Mouse (Mus musculus) retina, adult 2 months (tissue): Measurements from ENCODE around the gene Ada.

Experiments
- DNase-seq: peaks from one replicate; pipeline ENCODE4 v3.0.0-alpha.2; 2012; ENCODE audit warnings: low read depth, low spot score

Ada gene

DNA sequence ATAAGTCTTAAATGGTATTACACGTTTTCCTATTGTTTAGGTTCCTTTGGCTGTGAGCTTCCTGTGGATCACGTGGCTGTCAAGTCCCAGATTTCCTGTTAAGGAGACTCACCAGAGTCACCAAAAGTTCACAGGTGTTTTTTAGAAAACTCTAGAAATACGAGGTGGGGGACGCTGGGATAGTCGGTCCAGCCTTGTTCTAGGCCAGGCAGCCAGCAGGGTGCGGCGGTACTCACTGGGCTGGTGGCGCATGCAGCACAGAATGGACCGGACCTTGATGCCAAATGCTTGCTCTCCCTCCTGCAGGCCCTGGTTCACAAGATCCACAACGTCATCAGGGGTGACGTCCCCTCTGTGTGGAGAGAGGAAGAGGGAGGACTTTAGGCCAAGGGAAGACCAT lies 18.0 kb downstream of the Ada start:
- DNase-seq, result no peak

DNA sequence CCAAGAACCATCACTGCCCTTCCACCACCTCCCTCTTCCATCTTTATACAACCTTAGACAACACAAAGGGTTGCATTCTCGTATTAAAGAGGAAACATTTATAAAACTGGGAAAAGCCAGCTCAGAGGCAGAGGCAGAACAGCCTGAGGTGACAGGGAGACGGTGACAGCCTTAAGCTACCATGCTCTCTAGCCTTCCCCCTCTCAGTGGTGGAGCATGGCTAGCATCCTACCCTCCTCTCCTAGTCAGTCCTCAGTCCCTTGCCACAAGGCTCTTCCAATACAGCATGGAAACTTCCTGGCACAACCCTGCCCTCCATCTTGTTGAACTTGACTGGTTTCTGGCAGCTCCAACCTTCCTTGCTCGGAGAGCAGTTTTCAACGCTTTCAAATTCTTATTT lies 21.7 kb downstream of the Ada start:
- DNase-seq, result no peak

DNA sequence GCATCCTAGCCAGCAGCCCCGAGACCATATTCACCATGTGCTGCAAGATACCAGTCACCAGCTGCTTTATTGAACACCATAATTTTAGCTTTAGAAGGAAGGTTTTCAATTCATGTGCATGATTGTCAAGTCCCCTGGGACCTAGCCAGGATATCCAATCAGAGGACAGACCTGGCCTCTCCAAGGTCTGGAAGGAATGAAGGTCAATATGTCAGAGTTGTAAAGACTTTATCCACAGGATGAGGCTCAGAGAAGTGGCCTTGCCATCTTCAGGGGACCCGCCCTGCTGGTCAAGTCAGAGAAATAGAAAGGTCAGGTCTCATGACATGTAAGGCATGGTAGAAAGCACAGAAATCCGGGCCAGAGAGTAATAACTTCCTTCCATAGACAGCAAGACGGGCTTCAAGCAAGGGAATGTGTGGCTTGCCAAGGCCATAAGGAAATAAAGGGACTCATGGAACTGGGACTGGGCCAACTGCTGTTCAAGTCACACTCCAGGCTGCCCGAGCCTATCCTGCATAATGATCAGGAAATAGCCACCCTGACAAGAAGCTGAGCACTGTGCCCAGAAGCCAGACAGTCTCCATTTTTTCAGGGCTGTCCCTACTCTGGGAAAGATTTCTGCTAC lies 23.2 kb downstream of the Ada start:
- no peak for DNase-seq

DNA sequence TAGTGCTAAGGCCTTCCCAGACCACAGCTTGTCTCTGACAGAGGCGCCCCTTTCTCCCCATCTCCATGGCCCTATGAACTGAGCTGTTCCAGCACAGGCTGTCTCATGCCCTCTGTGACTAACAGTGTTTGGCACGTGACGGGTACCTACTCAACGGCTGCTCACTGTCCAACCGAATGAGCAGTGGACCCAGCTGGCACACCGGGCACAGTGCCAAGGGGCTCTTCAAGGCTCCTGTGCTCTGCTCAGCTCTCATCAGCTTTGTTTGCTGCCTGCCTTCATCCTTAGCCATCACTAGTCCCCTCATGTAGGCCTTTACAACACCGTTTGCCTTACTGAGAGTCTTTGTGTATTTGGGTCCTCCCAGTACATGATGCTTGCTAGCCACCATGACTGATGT lies 27.5 kb downstream of the Ada start:
- peak; percentile 33 for DNase-seq

DNA sequence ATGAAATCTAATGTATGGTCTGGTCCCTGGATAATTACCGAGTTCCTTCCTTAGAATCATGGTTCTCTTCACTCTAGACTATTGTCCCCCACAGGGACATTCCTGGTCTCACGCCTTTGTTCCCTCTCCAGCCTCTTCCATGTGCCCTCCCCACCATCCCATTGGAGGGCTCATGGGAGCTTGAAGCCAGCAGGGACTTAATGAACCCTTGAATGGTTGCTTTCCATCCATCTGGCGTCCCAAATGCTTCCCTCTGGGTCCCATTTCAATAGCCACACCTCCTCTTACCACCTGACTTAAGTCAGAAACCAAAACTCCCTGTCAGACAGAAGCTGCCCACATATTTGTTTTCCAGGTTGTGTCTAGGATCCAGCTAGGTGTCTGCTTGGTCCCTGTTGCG lies 30.4 kb downstream of the Ada start:
- DNase-seq, result no peak

DNA sequence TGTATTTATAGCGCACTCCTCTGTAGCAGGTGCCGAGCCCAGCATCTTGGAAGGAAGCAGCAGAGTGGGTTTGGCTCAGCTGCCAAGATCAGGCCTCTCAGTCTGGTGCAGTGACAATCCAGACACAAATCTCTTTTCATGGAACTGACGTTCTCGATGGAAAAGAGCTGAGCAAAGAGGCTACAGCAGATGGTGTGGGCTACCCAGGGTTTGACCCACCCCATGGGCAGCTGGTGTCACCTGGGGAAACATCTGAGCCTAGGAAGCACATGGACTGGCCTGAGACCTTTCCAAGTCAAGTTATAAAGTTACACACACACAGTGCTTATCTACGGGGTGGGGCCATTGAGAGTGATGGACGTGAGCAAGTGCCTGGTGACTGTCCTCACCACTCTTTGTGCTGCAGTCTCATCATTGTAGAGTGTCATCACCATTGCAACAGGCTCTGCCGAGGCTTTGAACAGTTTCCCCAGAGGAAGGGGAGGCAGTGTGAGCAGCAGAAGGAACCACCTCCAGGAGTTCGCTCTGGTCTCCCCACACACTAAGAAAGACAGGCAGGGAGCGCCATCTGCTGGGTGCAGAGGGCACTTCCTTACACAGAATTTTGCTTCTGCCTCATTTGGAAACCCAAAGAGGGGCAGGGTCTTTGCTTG lies 31.0 kb downstream of the Ada start:
- DNase-seq, result peak; percentile 62

DNA sequence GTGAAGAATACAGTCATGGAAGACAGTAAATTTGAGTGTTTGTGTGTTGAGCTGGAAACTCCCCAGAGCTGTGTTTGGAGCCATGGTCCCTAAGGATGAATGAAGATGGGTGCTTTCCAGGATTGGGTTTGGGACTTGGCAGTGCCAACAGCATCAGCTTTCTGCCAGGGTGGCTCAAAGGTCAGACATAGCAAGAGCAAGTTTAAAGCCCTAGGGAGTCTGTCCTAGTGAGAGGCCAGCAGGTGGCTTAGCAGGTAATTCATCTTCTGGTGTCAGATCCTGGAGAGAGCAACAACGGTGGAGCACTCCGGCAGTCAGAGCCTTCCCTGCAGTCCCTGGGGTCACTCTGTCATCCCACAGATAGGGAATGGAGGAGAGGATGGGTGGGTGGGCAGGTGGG lies 31.5 kb downstream of the Ada start:
- DNase-seq, result no peak

DNA sequence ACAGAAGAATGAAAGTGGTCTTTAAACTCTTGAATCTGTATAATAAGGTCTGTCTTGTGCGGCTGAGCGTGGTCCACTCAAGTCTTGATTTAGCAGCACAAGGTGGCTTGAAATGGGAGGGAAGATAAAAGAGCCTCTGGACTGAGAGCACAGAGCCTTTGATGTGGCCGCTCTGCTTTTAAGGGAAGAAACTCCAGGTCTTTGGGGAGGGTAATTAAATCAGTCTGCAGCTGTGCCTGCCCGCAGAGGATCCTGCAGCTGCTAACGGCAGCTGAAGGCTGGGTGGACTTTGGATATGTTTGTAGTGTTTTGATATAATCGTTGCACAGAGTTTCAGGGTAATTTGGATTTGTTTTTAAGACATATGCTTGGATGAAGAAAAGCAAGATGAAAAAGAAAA lies 33.2 kb downstream of the Ada start:
- no peak for DNase-seq

DNA sequence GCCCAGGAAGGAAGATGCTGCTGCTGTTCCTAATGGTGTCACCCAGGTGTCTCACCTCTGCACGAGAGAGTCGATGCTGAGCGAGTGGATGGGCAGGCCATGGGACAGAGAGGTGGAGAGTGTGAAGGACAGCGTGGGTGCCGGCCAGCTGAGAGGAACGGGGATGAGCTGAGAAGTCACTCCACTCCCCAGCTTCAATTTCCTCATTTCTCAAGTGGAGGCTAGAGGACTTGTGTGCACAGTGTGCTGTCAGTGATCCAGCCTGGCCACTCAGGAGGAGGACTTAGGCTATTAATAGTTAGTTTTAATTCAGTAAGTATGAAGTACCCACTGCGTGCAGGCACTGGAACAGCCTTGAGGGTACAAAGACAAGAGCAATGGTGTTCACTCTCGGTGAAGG lies 33.6 kb downstream of the Ada start:
- DNase-seq, result no peak

DNA sequence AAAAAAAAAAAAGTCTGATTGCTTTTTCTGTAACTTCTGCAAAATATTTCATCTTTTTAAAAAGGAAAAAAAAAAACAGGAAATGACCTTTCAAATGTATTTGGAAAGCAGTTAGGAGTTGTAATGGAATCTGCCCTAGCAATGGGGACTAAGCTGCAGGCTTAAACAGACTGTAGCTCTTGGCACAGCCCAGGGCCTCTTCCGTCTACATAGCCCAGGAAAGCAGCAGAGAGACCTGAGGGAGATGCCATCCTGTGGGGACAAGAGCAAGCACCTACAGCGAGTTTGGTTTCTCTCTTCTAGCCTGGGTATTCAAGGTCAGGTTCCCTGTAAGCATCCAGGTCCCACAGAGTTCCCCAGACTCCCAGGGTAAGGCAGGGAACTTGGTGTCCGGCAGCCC lies 36.7 kb downstream of the Ada start:
- DNase-seq, result no peak

DNA sequence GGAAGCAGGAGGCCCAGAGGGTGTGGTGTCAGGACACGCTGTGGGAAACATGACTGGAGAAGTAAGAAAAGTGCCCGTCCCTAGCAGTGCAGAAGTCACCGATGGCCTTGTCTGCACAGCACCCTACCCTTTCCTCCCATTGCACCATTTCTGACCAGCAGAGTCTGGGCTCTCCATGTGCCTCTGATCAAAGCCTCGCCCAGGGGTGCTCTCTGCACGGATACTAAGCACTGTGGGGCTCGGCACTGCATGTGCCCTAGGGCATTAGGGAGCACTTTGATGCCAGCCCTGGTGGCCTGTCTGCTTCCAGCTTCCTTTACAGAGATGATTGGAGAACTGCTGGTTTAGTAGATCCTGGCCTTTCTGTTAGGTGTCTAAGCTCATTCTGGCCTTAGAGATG lies 37.2 kb downstream of the Ada start:
- DNase-seq, result no peak

DNA sequence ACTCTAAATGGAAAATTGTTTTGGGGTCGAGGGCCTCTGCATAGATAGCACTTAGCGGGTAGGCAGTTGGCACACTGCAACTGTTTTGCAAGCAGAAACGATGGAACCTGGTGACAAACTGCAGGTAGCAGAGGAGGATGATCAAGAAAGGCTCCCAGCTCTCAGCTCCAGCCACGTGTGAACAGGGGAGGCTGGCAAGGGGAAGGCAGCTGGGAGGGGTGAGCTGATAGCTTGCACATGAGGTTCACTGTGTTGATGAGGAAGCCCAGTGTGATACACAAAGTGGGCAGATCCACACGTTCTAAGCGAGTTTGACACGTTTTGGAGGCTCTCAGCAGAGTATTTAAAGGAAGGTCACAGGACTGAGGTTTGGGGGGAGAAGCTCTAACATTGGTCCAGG lies 37.6 kb downstream of the Ada start:
- no peak for DNase-seq

DNA sequence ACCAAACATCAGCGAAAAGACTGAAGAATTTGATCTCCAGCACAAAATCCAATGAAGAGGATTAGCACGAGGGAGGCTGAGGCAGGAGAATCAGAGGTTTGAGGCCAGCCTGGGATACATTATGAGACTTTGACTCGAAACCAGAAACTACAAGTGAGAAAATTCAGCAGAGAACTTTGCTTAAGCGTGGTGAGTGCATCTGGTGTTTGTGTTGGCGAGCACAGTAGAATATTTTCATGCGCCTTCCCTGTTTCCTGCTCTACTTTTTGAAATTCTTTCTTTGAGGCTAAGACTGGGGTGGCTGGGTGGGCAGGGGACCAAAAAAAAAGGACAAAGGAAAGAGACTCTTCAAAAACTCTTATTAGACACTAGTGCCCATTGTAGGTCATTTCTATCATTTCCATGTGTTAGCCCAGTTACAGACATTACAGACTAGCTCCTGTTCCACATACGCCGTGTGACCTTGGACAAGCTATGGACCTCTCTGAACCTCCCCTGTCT lies 38.6 kb downstream of the Ada start:
- DNase-seq, result no peak

DNA sequence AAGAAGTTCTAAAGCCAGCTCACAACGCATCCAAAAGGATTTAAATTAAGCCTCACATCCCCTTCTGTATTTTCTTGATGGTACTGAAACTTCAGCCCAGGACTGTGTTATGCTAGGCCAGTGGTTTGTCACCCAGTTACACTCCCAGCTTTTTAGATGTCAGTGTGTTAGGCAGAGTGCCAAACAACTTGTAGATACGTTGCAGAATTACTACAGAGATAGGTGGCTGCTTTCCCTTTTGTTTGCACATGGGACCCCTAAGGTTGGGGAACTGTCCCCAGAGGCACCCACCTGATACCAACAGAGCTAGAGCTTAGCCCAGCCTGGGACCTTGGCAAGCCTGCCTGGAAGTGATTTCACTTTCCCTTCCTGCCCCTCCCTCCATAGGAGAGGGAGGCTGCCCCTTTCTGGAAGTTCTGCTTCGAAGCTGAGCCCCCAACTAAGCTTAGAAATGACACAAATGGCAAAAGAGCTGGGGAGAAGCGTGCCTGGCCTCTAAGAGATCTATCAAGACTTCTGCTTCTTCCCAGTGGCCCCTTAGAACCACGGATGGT lies 39.4 kb downstream of the Ada start:
- no peak for DNase-seq

DNA sequence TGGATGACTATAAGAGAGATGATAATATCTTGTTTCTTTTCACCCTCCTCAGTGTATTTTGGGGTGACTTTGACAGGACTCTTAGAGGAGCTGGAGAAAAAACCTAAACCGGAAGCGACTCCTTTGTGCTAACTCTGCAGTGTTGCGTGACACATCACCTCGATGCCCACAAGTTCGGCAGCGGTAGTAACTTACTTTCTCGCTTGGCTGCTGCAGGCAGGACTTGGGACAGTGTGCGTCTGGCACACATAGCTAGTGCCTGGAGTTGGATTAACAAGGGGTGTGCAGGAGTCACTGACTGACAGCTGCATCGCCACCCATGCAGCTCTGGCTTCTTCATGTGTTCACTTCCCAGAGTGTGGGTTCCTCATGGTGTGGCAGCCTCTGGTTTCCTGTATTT lies 40.0 kb downstream of the Ada start:
- DNase-seq, result no peak

DNA sequence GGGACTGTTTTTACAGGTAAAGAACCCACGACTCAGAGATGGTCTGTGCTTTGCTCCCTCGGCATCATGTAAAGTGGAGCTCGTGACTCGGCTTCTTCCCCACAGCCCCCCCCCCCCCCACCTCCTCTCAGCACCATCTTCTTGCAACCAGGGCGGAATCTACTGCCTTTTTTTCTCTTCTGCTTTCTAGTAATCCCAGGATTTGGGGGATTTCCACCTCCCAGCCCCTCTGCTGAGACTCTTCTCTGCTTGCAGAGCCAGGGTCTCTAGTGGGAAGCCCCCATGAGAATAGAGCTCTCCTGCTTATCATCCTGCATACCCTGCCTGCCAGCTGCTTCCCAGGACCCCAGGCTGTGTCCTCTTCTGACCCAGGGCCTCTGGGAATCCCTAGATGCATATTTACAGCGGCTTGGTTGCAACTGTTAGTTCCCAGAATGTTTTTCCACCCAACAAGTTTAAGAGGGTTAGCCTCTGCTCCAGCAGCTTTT lies 41.2 kb downstream of the Ada start:
- no peak for DNase-seq

DNA sequence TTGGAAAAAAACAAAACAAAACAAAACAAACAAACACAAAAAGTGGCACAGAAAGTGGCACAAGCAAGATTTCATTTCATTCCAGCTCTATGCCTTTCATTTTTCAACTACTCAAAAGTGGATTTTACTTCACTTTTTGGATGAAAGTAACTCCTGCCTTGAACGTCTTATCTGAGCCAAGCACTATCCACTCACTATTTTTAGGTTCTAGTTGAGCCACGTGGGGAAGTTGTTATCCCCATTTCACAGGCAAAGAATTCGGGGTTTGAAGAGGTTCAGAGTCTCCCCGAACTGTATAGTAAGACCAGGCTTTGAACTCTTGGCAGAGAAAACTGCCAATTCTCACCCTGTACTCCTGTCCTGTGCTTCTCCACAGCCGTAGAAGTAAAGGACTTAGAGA lies 41.7 kb downstream of the Ada start:
- no peak for DNase-seq

DNA sequence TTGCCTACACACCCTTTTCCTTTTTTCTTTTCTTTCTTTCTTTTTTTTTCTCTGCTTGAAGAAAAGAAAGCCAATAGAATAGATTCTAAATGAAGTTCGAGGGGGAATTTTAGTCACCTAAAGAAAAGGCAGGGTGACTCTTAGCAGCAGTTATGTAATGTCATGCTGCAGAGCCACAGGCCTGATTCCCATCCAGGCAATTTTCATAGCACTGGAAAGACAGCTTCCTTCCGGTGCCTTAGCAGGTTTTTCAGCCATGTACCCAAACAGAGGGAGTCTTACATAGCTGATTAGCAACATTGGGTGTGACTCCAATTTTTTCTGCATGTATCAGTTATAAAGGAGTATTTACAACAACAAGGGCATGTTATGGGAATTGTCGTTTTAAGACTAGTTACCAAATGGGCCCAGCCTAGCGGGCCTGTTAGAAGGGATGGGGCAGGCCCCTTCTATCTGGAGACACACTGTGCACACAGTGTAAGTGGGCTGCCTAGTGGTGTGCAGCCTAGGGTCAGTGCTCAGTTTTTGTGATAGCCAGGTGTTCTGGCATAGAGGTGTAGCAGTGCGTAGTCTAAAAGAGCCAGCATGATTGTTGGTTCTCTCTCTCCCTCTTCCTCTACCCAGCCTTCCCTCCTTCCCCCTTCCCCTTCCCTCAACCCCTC lies 46.3 kb downstream of the Ada start:
- DNase-seq, result no peak

DNA sequence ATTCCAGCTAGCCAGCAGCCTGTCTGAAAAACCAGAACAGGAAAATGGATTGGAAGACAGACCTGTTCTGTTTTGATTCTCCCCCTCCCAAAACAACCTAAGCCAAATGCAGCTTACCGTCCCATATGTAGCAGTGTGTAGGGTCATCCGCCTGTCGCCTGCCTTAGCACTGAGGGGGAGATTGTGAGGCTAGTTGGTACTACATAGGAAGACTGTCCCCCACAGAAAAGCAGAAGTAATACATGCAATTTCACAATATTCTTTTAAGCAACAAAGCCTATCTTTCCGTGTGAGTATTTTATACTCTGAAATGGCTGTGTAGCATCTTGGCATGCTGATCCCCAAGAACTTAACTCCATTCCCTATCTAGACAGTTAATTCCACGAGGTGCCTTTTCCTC lies 47.1 kb downstream of the Ada start:
- DNase-seq, result no peak

DNA sequence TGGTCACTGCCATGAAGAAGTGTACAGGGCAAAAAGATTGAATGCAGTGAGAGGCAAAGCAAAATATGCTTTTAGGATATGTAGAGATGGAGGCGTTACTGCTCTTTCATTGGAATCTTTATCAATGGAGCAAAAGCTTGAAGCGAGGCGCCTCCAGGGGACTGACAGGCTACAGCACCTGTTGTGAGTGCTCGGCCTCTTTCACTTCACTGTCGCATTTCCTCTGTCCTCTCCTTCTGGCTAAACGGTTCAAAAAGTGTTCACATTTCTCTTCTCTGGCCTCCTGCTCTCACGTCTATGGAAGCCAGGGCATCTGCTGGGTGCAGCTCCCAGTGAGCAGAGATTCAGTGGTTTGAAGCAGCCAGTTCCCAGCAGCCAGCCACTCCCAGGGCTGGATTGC lies 47.6 kb downstream of the Ada start:
- DNase-seq, result no peak

DNA sequence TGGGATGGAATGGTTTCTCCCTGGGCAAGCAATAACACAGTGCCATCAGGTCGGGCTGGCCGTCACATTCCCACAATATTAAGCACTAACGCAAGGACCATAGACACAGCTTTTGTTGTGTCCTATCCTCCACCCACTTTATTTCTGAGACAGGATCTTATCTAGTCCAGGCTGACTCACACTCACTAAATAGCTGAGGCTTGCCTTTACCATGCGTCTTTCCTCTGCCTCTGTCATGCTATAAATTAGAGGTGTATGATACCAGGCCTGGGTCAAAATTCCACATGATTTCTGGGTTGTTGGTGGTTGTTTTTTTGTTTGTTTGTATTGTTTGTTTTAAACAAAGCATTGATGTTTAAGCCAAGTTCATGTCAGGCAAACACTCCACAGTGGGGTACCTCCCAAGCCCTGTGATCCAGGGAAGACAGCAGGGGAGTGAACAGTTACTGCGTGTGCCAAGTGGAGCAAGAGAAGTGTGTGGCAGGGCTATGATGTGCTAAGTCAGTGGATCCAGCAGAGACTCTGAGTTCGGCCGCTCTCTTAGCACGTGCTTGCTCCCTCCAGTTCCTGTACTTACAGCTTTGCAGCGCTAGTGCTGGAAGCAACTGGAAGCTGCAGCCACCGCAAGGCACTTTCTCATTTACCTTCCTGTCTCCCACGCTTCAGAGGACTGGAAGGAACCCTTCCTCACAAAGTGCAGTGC lies 50.8 kb downstream of the Ada start:
- DNase-seq, result no peak
